Mouse (Mus musculus): ENCODE measurements at regions not wholly inside any gene's neighbourhood (a gene's known extent, or its start where the extent isn't known, plus 50 kb on each side); places are given as distances from the start of the nearest gene placed in this dataset.
A peak's percentile ranks its signal among the peaks of the same experiment; 100 is the strongest.
"Not testable (repeated sequence)": the region's sequence is repeated elsewhere in the genome, so short reads cannot be mapped to it uniquely, and the experiment has no call there.

DNA sequence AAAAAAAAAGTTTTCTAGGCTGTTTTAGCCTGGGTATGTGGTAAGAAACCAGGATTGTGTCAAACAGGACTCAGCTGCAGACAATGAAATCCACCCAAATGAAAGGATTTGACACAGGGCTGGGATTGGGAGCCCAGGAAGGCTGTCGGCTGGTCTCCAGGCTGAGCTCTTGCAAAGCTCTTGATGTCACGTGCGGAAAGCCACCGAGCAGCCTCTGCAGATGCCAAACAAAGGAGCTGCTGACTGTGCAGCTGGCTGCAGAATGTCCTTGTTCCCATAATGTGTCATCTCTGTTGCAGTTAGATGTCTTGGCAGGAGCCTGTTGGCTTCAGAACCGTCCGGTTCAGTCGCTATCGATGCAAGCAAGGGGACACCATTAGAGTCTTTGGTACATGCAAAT lies 56.1 kb downstream of the Bbs10 start:
- DNase-seq: peak; percentile 40

- not testable (repeated sequence) for DNase-seq
These were observed 59.9 kb downstream of the Bbs10 start for GRCm38 (mm10) chr10:111358340-111358739.

DNA sequence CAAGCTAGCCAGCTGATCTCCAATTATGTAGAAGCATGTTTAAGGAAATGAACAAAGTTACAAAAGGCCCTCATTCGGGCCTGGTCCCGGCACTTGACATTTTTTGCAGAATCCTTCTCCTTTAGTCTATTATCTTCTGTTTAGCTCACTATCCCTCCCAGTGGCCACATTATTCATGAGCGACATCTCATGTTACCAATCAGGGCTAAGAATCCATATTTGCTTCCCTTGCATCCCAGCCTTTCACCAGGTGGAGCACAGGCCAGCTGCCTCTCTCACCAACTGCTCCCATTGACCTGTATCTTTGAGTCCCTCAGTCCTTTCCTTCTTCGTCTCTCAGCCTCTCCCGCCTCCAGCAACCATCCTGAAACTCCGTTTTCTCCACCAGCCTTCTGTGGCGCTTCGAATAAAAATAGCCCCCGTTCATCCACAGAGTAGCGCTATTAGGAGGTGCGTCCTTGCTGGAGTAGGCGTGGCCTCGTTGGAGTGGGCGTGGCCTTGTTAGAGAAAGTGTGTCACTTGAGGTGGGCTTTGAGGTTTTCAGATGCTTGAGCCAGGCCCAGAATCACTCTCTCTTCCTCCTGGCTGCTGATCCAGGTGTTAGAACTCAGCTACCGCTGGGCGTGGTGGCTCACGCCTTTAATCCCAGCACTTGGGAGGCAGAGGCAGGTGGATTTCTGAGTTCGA lies 63.4 kb downstream of the Bbs10 start:
- no peak for DNase-seq

DNA sequence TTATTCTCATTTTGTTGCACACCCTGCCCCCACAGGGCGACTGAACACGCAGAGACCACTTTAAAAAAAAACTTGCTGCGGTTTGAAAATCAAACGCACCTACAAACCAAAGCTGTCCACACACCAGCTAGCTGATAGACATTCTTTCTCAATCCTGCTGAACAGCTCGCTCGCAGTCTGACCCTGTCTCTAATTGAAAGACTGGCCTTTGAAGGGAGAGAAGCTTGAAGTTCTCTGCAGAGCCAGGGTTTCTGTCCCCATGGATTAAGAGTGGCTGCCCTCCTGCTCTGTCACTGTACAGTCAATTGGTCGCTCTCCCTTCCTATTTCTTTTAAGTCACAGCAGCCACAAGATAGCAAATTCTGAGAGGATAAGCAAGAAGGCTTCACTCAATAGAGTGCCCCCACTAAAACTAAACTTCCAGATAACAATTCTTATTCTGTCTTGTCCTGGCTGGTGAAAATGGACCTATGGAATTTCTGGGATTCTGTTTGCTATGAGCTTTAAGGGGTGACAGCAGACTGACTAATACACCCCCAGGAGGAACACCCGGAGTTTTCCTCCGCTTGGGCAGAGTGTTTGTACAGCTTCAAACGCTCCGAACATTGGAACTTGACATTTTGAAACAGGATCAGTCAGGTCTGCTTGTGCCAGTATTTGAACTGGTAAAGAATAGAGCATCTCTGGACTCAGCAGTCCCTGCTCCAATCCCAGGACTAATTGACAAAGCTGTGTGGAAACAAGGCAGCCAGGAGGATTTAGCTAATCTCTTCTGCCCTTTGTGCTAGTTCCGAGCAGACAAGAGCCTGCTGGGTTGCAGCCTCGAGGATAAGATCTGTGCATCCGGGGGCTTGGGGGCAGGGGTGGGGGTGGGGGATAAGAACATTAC lies 65.5 kb downstream of the Bbs10 start:
- no peak for DNase-seq

DNA sequence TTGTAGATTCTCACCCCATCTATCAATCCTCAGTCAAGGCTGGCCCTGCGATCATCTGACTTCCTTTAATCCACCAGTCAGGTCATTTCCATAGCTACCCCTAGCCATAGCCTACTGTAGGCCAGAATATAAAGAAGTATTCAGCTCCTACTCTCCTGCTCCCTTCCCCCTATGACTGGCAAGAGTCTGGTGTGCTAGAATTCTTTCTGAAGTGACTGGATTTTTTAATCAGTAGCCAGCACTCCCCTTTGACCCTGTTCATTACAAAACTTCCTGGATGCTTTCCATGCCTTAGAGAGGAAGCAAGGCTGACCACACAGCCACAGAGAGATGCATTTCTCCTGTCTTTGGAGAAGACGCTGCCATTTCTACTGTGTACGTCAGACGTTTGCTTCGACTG lies 66.5 kb downstream of the Bbs10 start:
- DNase-seq: no peak

- DNase-seq: not testable (repeated sequence)
These were observed 70.6 kb downstream of the Bbs10 start for GRCm38 (mm10) chr10:111369046-111369445.

GRCm38 (mm10) chr10:111378047-111378618 lies 79.7 kb downstream of the Bbs10 start:
- no peak for DNase-seq

GRCm38 (mm10) chr10:111381689-111382088 lies 83.2 kb downstream of the Bbs10 start:
- DNase-seq: peak; percentile 75

- peak; percentile 58 for DNase-seq
These were observed 83.9 kb downstream of the Bbs10 start for GRCm38 (mm10) chr10:111382206-111382930.

- DNase-seq: peak; percentile 66
These were observed 87.1 kb downstream of the Bbs10 start for GRCm38 (mm10) chr10:111385561-111385960.

- no peak for DNase-seq
These were observed 85.0 kb upstream of the Nap1l1 start for GRCm38 (mm10) chr10:111387869-111388538.

- no peak for DNase-seq
These were observed 84.3 kb upstream of the Nap1l1 start for GRCm38 (mm10) chr10:111388545-111389320.

- peak; percentile 92 for DNase-seq
These were observed 83.1 kb upstream of the Nap1l1 start for GRCm38 (mm10) chr10:111389890-111390289.

DNA sequence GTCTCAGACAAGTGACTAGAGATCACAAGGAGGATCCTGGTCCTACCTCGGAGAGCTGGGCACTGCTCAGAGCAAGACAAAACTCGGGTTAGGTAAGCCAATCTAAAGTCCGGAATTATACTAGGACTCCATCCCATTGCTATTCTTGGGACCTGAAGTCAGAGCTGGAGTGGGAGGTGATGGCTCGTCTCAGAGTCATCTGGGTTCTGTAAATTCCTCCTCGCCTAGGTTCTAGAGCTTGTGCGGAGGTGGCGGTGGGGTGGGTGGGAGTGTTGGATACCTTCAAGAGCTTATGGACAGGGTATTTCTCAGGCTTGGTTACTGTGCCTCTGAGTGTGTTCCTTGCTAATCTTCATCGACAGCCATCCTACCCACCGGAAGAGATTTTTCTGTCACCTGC lies 78.6 kb upstream of the Nap1l1 start:
- peak; percentile 79 for DNase-seq

DNA sequence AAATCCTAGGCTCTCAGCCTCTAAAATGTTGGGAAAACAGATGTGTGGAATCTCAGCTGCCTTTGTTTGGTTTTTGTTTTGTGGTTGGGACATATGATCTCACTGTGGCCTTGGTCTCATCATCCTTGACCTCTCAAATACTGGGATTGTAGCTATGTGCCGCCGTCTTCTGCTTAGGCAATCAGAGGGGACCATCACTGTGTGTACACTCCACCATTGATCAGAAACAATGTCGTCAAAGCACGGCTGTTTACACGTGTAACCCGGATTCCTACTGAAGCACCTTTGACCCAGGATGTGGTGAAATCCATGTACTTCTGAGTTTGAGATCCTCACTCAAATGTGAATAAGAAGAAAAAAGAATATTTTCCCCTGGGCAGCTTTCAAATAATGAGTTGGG lies 68.0 kb upstream of the Nap1l1 start:
- DNase-seq: no peak

GRCm38 (mm10) chr10:111408887-111409286 lies 64.1 kb upstream of the Nap1l1 start:
- DNase-seq: no peak

GRCm38 (mm10) chr10:111409497-111409896 lies 63.5 kb upstream of the Nap1l1 start:
- no peak for DNase-seq

GRCm38 (mm10) chr10:111410121-111410520 lies 62.9 kb upstream of the Nap1l1 start:
- DNase-seq: no peak

- DNase-seq: no peak
These were observed 61.5 kb upstream of the Nap1l1 start for GRCm38 (mm10) chr10:111411533-111411932.

GRCm38 (mm10) chr10:111416611-111417130 lies 56.4 kb upstream of the Nap1l1 start:
- no peak for DNase-seq

Measured in right cerebral cortex, adult 18-20 months (tissue).